Mouse (Mus musculus) right cerebral cortex, adult 2 months (tissue): Measurements from ENCODE around the gene AU040320.

ENCODE experiments used
- DNase-seq, 2 experiments: peaks; one replicate each; pipeline ENCODE4 v3.0.0; 2021 to 2022; ENCODE audit warnings: low spot score in 2 of 2

The AU040320 gene

DNA sequence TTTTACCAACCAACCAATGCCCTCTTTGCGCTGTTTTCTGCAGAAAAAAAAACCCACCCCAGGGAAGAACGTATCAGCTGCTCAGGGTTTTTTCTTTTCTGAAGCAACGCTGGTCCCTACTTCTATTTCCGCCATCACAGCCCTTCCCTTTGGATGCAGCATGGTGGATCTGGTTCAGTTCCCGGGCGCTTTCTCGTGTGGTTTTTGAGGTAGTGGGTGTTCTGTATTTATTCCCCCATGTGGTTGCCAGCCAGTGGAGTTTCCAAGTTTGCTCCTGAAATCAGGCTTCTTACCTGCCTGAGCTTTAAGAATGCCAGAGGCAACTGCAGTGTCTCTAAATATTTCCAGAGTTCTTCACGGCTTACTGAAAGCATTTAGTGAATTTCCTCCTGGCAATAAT is 29.2 kb downstream of the AU040320 start:
- no peak for DNase-seq

DNA sequence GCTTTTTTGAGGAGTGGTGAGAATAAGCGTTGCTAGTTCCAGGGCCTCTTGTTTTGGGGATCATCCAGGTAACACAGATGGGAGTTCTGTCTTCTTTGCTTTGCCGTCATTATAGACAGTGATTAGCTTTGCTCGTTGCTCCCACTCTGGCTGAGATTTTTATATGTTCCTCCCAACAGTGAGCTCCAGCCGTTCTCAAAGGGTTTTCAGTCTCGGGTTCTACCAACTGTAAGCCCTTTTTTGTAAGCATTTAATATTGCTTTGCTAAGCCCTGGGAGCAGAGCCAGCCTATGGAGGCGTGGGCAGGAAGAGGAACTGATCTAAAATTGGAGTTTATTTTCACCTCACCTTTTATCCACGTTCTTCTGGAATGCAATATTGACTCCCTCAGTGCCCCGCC is 29.7 kb downstream of the AU040320 start:
- DNase-seq: peak; percentile 53 to 64

DNA sequence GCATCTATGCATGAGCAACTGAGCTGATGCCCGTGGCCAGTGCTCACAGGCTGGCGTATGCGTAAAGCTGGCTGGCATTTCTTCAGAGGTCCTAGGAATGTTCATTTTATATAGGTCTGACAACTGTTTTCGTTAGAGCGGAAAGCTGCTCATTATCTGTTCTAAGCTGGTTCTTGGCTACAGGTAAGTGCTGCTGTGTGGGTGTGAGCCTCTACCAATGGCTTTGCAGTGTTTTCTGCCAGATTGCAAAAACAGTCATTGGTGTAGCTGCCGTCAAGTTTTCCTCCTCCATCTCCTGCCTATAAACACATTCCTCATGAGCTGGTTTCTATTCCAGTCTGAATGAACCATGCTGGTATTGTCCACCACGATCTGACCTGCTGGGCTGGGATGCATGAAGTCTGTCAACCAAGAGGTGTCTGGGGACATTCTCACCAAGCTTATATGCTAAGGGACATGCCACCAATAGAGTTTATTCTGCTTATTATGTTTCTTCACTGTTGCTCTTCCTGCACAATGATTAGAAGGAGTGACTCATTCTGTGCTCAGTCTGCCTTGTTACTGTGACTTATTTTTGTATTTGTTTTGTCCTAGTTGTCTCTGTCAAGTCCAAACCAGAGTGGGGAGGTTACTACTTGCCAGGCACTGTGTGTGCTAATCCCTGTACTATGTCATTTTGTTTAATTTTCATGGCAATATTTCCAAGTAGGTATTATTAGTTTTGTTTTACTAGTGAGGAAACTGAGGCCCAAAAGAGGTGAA is 39.2 kb downstream of the AU040320 start:
- peak in 1 of 2 experiments; percentile 63 for DNase-seq

DNA sequence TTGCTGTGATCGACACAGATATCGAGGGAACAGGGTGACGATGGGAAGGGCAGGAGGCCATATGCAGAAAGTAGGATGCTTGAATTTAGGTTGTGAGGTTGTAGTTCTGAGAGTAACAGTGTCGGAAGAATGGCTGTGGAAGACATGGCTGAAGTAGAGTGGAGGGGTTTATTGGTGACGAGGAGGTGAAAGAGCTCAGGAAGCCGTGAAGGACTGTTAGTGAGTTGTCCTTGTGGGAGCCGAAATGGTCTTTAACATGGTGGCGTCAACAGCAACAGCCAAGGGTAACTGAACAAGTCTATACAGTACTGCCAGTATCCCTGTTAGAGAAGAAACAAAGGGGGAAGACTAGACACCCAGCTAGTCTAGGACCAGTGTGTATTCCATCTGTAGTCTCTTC is 48.8 kb downstream of the AU040320 start:
- DNase-seq: no peak

DNA sequence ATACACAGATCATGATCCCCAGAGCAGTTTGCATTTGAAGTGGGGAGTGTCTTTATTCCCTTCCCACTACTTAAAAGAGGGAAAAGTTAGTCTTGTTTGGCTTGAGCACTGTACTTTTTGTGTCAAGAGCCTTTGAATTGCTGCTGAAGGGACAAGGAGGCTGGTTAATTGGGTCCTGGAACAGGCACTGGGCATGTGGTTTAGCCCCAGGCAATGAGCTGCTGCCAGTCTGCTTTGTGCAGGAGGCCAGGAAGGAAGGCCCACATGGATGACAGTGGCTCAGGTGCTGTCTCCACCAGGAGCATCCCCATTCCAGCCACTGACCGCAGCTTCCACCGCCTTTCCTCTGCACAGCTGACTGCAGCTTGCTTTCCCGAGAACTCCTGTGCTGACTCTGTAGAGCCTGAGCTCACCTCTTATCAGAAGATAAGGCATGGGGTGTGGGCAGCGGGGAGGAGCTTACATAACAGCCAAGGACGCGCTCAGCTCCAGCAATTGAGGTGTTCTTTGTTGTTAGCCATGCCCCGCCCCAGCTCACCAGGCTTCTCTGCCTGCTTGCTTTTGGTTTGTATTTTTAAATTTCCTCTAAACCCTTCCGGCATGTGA is 50.0 kb downstream of the AU040320 start:
- DNase-seq: no peak

DNA sequence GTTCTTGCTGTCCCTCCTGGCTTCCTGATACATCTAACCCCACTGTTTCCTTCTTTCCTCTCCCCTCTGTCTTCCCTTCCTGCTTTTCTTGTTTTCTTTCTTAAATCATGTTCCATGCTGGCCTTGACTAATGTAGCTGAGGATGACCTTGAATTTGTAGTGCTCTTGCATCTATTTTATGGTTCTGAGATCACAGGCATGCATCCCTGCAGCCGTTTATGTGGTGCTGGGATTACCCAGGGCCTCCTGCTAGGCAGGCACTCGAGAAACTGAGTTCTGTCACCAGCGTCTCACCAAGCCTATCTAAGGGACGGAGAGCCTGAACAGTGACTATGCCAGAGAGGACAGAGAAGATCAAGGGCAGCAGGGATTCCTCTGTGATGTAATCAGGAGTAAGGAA is 52.4 kb downstream of the AU040320 start:
- no peak for DNase-seq

DNA sequence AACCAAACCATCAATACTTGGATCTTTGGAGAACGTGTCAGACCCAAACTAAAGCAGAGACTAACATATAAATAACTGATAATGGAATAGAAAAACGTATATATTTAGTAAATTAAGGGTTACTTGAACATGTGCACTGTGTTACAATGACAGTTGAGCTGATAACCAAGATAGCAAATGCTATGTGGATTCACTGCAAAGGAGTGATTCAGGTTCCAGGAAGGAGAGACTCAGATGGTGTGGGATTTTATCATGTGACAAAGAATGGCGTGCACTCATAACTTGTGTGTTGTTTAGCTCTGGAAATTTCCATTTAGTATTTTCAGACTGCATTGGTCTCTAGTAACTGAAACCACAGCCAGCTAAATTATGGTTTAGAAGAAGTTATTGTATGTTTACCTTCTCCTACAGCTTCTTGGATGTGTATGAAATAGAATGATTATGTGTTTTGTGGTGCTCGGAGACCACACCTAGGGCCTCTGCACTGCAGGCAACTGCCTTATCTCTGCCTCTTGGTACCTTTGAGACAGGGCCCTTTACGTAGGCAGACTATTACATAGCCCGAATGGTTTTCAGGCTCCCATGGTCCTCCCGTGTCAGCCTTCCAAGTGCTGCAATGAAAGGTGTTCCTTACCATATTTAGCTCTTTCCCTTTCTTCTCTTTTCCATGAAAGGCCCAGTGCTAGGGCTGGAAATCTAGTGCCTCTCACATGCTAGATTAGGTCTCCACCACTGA is 53.5 kb downstream of the AU040320 start:
- DNase-seq: no peak

DNA sequence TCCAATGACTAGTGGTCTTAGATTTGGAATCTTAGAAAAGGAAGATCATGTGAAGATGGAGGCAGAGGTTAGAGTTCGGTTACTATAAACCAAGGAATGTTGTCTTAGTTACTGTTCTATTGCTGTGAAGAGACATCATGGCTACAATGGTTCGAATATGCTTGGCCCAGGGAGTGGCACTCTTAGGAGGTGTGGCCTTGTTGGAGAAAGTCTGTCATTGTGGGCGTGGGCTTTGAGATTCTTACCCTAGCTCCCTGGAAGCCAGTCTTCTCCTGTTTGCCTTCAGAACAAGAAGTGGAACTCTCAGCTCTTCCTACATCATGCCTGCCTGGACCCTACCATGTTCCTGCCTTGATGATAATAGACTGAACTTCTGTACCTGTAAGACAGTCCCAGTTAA is 57.2 kb downstream of the AU040320 start:
- DNase-seq: no peak

DNA sequence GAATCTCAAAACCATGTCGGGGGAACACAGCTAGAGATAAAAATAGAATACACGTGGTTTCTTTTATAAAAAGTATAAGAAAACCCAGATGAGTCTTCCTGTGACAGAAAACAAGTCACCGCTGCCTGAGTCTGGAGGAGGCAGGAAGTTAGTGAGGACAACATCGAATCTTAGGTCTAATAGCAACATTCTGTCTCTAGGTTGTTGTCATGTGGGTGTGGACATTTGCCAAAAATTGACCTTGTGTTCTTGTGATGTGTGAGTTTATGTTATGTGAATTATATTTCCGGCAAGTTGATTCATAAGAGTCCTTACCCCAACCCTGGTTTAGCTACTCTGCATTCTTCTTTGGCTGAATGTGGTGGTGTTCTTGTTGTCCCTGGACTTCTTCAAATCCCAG is 59.9 kb downstream of the AU040320 start:
- DNase-seq: no peak

DNA sequence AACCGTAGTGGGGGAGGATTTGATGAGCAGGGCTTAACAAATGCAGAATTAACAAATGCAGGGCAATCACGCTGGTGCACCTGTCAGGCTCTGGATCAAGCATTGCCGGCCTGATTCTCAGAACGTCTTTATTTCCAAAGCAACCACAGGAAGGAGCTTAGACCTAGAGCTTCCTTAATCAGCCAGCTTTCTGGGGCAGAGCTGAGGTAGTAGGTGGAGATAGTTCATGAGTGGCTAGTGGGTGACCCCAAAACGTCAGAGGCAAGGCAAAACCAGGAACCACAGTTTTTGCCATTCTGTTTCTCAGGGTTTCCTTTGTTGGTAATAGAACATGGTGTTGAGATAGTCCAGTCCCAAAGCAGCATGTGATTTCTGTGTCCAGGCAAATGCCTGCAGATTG is 61.5 kb downstream of the AU040320 start:
- DNase-seq: no peak

DNA sequence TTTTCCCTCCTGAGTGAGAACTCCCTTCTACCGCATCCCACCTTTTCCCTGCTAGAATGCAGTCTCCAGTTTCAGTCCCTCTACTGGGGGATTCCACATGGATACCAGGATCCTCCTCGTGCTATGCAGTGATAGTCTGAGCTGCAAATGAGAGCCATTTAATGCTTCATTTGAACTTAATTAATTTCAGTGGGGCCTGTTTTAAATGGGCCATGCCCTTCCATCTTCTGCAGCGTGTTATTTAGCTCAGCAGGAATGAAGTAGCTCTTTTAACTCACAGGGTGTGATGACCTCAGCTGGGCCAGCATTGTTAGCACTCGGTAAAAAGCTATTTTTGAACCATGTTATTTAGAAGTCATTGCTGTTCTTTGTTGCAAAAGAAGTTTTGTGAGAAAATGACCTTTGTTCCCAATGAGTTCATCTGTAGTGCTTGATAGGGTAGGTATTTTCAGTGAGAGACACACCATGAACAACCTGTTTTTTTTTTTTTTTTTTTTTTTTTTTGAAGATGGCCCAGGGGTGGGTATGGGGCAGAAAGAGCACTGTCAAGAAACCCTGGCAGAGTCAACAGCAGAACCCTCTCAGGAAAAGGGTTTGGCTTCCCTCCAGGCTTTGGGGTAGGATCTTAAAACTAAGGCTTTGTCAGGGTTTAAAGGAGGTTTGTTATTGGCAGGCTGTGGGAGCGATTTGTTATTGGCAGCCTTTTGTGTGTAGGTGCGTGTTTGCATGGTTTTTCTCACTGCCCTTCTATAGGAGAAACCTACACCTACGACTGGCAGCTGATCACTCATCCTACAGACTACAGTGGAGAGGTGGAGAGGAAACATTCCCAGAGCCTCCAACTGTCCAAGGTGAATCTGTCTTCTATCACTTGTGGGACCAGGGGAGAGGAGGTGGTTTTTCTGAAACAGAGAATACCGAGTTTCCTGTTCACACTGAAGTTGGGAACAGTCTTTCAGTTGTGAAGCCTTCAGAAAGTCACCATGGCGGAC is 69.8 kb downstream of the AU040320 start:
- DNase-seq: peak; percentile 24 to 49

DNA sequence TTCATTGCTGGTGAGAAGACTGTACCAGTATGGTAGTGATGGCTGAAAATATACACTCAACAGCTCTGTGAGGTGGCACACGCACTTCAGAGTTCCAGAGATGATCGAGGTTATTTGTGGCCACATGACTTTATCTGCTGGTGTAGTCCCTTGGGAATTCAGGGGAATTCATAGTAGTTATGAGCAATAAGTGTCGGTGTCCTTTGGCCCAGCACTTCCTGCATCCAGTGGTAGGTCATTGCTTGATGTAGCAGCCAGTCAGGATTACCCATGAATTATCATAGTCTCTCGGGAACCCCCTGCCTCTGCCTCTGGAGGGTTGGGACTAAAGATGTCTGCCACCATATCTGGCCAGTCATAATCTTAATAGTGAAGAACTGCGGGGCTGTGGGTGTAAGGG is 70.6 kb downstream of the AU040320 start:
- DNase-seq: no peak

DNA sequence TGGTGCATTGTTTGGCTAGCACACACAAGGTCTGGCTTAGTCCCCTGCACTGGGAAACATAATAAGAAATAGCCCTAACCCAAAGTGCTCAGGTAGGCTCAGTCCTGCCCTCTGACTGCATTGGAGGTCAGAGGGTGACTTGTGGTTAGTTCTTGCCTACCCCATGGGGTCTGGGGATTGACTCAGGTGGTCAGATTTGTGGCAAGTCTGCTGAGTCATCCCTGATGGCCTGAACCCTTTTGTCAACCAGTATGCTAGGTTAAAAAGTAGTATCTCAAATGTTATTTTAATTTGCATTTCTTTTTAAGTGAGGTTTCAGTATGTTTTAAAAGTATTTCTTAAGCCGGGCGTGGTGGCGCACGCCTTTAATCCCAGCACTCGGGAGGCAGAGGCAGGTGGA is 77.8 kb downstream of the AU040320 start:
- no peak for DNase-seq

DNA sequence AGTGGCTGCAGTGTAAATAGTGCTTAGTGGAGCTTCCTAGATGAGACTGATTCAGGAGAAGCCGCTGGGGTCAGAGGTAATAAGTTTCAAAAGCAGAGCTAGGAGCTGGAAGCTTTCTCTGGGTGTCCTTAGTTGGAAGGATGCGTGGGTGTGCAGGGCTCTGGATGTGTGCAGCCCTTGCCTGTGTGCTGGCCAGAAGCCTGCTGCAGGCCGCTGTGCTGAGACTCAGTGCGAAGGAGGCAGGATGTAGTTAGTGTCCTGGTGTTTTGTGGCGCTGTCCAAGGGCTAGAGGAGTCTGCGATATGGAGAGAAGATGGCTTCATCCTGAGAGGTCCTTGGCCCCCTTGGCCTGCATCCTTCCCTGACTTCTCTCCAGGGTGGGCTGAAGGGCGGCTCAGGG is 85.5 kb downstream of the AU040320 start:
- no peak for DNase-seq

DNA sequence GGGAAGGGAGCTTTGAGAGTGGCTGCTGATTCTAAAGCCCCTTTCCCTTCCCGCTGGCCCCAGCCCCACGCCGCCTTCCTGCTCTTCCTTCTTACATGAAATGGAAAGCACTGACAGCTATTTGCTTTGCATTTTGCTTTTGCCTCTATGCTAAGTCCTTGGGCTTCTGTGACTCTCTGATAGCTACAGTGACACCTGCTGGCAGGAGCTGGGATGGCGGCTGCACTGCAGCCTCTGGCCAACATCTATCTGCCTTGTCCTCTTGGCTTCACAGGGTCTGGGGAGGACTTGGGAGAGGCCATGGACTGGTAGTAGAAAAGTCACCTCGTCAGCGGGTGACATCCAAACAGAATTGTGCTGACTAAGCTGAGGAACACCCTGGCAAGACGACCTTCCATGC is 86.5 kb downstream of the AU040320 start:
- peak; percentile 93 to 94 for DNase-seq

DNA sequence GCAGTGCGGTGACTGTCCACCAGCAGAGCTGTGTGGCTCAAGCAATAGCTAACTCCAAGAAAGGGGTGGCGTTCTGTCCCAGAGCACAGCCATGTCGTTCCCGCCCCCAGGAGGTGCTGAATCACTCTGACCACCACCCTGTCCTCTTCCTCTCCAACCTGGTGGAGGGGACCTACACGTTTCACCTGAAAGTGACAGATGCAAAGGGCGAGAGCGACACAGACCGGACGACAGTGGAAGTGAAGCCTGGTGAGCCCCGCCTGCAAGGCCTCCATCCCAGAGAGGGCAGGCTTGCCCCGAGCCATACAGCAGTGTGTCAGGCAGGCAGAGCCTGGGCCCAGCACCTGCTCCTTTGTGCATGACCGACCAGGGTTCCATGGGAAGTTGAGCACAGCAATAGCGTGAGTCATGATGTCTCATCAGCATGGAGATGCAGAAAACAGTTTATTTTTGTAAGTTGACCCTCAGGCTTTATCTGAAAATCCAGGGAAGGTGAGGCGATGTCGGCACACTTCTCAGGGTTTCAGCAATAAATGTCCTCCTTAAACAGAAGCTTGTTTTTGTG is 87.7 kb downstream of the AU040320 start:
- no peak for DNase-seq

DNA sequence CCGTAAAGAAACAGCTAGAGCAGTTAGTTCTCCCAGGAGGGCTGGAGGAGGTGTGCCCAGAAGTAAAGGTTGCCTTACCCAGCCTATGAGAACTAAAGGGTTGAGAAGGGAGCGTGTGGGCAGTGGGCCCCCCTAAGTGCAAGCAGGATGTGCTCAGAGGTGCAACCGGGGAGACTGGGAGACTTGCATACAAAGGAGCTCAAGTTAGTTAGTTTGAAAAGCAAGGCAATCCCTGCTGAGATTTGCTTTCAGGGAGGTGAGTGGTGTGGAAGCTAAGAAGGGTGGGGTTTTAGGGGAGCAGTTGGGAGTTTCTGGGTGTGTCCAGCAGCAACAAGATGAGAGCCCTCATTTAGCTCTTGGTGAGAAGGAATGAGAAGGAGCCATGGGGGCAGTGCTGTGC is 89.6 kb downstream of the AU040320 start:
- no peak for DNase-seq

DNA sequence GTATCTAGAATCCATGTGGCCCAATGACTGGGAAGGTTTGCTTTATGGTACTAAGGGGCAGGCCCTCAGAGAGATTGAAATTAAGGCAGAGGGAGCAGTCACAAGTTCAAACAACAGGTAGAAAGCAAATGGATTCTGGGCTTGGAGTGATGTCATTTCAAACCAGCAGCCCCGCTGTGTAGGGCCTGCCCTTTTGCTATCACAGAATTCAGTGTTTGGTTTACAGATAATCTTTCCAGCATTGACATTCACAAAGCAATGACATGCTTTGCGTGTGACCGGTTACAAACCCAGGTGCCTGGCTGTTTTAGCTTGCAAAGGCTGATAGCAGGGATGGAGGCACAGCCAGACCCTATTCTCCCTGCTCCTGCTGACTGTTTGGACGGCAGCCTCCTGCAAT is 92.3 kb downstream of the AU040320 start:
- DNase-seq: no peak

DNA sequence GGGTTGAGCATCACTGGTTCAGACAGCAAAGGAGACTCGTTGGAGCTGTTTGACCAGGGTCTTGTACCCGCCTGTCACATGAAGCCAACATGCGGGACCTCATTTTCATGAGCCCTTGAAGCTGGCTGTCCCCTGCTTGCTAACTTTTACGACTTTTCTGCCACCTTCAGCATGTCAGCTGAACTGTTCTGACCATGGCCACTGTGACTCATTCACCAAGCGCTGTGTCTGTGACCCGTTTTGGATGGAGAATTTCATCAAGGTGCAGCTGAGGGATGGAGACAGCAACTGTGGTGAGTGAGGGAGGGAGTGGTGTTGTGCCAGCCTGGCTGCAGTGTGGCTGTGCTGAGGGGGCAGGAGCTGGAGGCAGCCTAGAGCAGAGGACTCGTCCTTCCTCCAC is 93.6 kb downstream of the AU040320 start:
- DNase-seq: no peak

DNA sequence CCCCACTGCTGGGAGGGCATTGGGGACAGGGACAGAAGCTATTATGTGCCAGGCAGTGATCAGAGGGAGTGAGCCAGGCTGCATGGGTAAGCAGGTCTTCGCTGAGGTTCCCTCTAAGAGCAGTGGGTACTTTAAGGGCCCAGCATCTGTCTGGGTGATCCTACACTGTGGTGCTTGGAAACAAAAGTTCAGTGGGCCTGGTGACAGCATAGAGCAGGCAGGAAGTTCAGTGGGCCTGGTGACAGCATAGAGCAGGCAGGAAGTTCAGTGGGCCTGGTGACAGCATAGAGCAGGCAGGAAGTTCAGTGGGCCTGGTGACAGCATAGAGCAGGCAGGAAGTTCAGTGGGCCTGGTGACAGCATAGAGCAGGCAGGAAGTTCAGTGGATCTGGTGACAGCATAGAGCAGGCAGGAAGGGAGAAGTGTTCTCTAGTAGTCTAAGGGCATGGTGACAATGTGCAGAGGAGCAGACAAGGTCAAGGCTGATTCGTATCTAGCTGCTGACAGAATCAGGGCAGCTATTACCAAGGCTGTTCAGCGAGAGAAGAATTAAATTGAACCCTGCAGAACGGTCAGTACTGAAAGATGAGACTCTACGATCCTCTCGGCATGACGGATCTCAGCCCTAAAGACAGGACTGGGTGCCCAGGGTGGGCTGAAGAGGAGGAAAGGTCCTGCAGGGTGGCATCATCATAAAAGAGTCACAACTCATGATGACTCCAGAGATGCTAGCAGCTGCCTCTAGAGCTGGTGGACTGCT is 96.9 kb downstream of the AU040320 start:
- DNase-seq: no peak

DNA sequence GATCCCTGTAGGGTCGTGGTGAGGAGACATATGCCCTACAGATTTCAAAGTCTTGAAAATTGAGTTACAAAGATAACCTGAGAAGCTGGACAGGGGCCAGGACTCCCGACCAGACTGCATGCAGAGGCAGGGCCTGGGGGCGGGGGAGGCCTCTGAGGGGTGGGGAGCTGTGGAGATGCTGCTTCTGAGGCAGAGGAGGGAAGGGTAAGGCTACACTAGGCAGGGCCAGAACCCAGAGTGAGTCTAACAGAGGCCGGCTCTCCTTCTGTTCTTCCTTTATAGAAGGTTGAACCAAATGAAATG is 97.4 kb downstream of the AU040320 start:
- no peak for DNase-seq
